Mouse (Mus musculus) layer of hippocampus, adult 2 months (tissue): ENCODE data around the gene Chd2. TPM values are rescaled to one million over a fixed set of nuclear protein-coding genes. Genes with fewer than 3 reads are reported as not detected.
A peak's percentile ranks its signal among the peaks of the same experiment; 100 is the strongest.

Experiments used
- DNase-seq, 2 experiments: peaks; one replicate each; pipeline ENCODE4 v3.0.0; 2022; ENCODE audit warnings: low spot score in 2 of 2
- H3K27ac ChIP-seq: fragments of 200-600 bp; 2 replicates; pipeline ENCODE4 v1.8.1; 2022
- H3K4me3 ChIP-seq: fragments of 200-600 bp; 2 replicates; pipeline ENCODE4 v1.8.1; 2022; ENCODE audit warnings: mild to moderate bottlenecking
- CTCF ChIP-seq: fragments of 200-600 bp; conservative IDR thresholded peaks from 2 replicates; pipeline ENCODE4 v1.8.1; 2022; ENCODE audit warnings: antibody characterized with exemption, mild to moderate bottlenecking, moderate library complexity
- total RNA-seq, 2 experiments: library from RNA; stranded (reverse); gene quantifications; 2 replicates each; pipeline ENCODE4 v1.2.3; 2021

Chd2 gene
- total RNA-seq, 2 experiments from 2014 or later, result 57.1 to 58.3 TPM

GRCm38 (mm10) chr7:73393307-73394012 lies 148.2 kb downstream of the Chd2 start:
- no peak for TF ChIP-seq CTCF
- DNase-seq, result no peak
- H3K4me3 ChIP-seq, result peak overlapping the region; percentile 73
- H3K27ac ChIP-seq, result peak overlapping the region; percentile 93

DNA sequence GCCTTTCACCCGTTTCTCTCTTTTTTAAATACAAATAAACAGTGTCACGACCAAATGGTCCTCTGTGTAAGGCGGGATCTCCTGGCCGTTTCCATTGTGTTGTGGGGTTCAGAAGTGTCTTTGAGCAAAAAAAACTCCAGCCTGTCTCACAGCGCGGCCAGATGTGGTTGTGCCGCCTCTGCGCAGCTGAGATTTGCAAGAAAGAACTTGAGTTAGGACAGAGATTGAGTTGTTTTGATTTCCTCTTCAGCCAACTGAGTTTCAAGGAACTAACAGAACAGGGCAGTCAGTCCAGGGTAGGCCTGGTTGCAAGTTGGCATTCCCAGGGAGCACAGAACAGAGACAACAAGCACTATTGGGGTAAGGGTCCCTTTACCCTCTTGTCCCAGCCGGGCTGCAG lies 149.3 kb downstream of the Chd2 start:
- peak overlapping the region; percentile 73 for H3K4me3 ChIP-seq
- DNase-seq, result no peak
- TF ChIP-seq CTCF, result no peak
- H3K27ac ChIP-seq, result peak overlapping the region; percentile 93

- Histone ChIP-seq H3K4me3 (peak overlapping the region; percentile 73), H3K27ac (peak overlapping the region; percentile 93)
- TF ChIP-seq CTCF, result no peak
- DNase-seq, result peak; percentile 53 to 66
Observed at GRCm38 (mm10) chr7:73391518-73392321, 149.9 kb downstream of the Chd2 start.

- peak; percentile 72 to 77 for DNase-seq
- no peak for TF ChIP-seq CTCF
- H3K27ac ChIP-seq, result peak overlapping the region; percentile 93
- H3K4me3 ChIP-seq, result peak overlapping the region; percentile 73
Observed at GRCm38 (mm10) chr7:73391002-73391517, 150.6 kb downstream of the Chd2 start.

GRCm38 (mm10) chr7:73390426-73391001 lies 151.1 kb downstream of the Chd2 start:
- Histone ChIP-seq H3K4me3 (peak overlapping the region; percentile 73), H3K27ac (peak overlapping the region; percentile 93)
- TF ChIP-seq CTCF, result no peak
- no peak for DNase-seq

DNA sequence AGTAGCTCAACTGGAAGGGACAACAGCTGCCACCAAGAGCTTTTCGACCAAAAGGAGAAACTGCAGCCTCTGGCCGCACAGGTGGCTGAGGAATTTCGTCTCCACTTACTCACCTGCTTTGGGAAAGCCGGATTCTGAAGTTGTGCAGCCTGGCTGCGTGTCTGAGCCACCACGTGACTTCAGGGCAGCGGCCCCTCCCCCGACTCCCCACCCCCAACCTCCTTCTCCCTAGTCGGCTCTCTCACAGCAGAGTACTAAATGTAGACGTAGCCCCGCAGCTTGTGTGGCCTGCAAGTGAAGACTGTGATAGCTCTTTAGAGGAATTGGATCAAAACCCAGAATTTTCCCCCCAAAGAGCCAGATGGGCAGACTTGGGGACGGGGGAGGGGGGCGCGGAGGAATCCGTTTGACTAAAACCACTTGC lies 151.7 kb downstream of the Chd2 start:
- Histone ChIP-seq H3K27ac (peak overlapping the region; percentile 93; the same call in 1 of the 2 replicates), H3K4me3 (no peak overlapping the region)
- no peak for DNase-seq
- TF ChIP-seq CTCF, result no peak

DNA sequence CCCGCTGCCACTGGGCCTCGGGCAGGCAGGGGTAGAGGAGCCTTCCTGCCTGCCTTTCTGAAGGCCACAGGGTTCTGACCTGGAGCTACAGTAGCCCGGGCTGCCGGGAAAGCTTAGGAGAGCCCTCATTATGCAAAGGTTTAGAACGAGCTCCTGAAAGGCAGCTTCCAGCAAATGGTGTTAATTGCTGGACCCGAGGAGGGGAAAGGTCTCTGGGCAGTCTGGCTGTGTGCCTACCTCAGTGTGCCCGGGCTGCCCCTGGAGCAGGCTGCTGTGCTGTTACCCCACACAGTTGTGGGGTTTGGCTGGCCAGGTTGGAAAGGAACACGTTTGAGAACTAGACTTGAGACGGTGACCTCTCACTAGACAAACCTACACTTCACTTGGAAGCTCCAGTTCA lies 152.2 kb downstream of the Chd2 start:
- Histone ChIP-seq H3K4me3 (no peak overlapping the region), H3K27ac (no peak overlapping the region; the same call in 1 of the 2 replicates)
- DNase-seq, result no peak
- no peak for TF ChIP-seq CTCF

- Histone ChIP-seq H3K27ac (no peak overlapping the region), H3K4me3 (no peak overlapping the region)
- DNase-seq, result no peak
- TF ChIP-seq CTCF, result peak; percentile 41
Observed at GRCm38 (mm10) chr7:73388866-73389265, 152.8 kb downstream of the Chd2 start.

DNA sequence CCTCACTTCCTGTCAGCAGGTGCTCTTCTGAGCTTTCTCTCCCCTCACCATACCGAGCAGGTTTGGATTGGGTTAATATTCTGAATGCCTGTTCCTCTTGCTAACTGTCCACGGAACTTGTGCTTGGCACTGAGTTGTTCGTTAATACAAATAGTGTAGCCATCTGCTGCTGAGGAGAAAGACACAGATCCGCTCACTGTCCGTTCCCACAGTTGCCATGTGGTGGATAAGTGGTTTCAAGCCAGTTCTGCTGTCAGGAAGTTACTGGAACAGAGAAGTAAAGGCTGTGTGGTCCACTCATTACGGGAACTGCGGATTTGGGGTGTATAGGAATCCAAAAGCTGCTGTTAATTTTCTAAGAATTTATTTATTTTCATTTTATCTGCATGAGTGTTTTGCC lies 158.8 kb downstream of the Chd2 start:
- Histone ChIP-seq H3K27ac (no peak overlapping the region), H3K4me3 (no peak overlapping the region)
- DNase-seq, result no peak
- TF ChIP-seq CTCF, result no peak

- peak overlapping the region; percentile 74 for H3K4me3 ChIP-seq
- H3K27ac ChIP-seq, result peak overlapping the region; percentile 90; the same call in 1 of the 2 replicates
- no peak for TF ChIP-seq CTCF
- DNase-seq, result no peak
Observed at GRCm38 (mm10) chr7:73378034-73378433, 163.6 kb downstream of the Chd2 start.

DNA sequence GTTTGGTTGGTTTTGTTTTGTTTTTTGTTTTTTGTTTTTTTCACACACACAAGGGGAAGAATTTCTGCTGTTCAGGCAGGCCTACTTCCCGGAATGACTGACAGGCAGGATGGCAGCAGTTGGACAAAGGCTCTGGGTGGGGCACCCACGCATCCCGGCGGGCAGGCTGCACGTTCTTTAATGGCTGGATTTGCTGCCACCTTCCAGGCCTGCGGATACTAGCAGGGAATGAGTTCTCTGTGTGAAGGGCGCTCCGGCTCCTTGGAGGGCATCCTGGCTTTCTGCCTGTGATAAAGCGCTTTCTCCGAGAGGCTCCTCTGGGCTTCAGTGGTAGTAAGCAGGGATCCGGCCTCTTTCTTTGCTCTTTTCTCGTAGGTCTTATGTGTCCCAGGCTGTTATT lies 164.3 kb downstream of the Chd2 start:
- DNase-seq, result no peak
- peak overlapping the region; percentile 90 for H3K27ac ChIP-seq

More for the DNA sequence above, 164.3 kb downstream of the Chd2 start:
- TF ChIP-seq CTCF, result no peak
- peak overlapping the region; percentile 74 for H3K4me3 ChIP-seq

Other genes starting within 250 kb of the Chd2 start
- gene Rgma, start 166.3 kb downstream of the Chd2 start, total RNA-seq, result 10 to 100 TPM; 45.9 to 53.2 TPM
- 10 to 100 TPM; 29.9 to 30.2 TPM for gene Fam174b, start 198.5 kb upstream of the Chd2 start, total RNA-seq